Mouse (Mus musculus): ENCODE measurements around the gene Gm5799. TPM values are rescaled to one million over a fixed set of nuclear protein-coding genes. Genes with fewer than 3 reads are reported as not detected.
"Not testable (repeated sequence)": the region's sequence is repeated elsewhere in the genome, so short reads cannot be mapped to it uniquely, and the experiment has no call there.

The Gm5799 gene
- total RNA-seq (2021), result under 1 TPM in 1 of 2 experiments, not detected in 1; 0.93 TPM
- long read RNA-seq, experiment 1, result 0 reads
- long read RNA-seq, experiment 2, partial matches to known transcripts, result 0 of 1 reads
- long read RNA-seq, experiment 2, other reads (novel, unspliced or antisense), result 1 of 1 reads

DNA sequence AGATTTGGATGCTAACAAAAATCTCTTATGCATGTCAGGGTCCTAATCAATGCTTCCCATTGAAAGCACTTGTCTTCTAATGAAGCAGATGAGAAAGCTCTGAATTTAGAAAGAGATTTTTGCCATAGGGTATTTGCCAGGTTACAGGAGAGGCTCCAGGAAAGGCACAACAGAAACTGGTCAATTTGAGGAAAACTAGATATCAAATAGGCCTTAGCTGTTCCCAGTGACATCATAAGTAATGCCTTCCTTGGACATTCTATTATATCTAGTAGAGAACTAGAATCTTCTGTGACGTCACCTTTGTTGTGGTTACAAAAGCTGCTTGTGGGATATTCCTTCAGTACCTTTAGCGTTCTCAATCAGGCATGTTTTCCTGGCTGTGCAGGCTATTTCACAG is at the start of gene Gm5799:
Gene Gm5799, plus strand, starts transcription at position 301 of the 400 bp plus-strand sequence.
- intact Hi-C loops (cut with DNase I); H3K27ac ChIP-seq; DNase-seq (ENCODE audit: extremely low spot score in 1 of 2, low spot score in 2 of 2); H3K4me3 ChIP-seq: not testable (repeated sequence)

DNA sequence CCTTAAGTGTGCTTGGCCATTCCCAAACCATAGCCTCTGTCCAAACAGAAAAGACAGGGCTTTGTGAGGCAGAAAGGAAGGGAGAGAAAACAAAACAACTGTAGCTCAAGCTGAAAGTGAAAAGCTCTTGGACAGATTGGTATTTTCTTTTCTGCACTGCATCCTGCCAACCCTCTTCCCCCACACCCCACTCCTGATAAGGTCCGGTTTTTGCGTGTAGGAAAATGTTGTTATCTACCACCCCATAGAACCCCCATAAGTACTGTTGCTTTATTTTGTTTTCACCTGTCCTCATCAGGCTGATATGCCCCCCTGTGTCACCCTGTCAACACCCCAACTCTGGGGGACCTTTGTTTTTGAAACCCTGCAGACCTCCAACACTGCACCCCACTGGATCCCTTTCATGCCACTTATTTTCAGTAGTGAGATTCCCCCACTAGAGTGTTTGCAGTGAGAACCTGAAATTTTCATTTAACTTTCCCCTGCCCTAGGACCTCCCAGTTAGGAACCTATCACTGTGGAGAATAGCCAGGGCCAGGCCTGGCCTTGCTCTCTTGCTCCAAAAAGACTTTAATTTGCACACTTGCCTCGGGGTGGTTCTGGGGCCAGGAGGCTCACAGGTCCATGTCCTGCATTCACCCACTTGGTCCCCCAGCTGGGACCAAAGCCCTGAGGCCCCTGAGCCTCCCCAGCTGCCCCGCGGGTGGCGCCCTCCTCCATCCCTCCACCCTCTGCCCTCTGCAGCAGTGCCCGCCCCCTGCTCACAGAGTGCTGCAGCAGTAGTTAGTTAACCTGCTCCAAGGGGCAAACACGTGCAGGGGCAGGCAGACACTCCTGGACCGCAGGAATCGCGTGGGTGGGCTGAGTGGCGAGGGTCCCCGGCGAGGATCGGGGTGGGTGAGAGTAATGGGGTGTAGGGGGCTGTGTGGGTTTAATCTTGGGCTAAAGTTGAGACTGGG is 12.0 kb upstream of the Gm5799 start:
- H3K27ac ChIP-seq; DNase-seq (ENCODE audit: extremely low spot score in 1 of 2, low spot score in 2 of 2); H3K4me3 ChIP-seq; intact Hi-C loops (cut with DNase I): not testable (repeated sequence)

DNA sequence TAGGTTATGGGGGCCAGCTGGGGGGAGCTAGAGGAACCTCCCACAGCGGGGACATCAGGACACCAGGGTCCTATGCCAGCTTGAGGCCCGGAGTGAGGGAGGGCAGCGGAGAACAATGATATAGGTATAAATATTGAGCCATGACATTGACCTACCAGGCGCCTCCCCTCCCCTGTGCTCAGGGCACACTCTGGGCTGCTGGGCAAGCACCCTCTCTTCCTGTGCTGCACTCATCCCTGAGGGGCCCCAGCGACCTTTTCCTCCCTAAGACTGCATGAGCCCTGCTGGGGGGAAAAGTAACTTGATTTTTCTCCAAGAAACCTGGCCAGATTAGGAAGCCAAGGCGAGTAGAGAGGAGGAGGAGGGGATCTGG is 11.4 kb upstream of the Gm5799 start:
- H3K4me3 ChIP-seq; intact Hi-C loops (cut with DNase I); H3K27ac ChIP-seq; DNase-seq (ENCODE audit: extremely low spot score in 1 of 2, low spot score in 2 of 2): not testable (repeated sequence)

DNA sequence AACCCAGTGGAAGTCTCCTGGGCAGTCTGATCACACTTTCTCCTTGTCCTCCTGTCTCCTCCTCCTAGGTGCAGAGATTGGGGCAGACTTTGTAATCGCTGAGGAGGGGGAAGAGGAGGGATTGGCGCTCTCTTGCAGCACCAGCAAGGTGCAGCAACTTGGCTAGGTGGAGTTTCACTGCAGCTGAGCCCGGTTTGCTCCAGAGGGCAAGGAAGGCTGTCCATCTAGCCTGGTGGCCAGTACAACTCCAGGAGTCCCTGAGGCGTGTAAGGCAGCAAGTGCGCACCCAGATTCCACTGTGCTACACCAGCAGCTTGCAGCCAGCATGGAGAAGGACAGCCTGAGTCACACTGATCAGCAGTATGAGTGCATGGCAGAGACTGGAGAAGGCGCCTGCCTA is 11.0 kb upstream of the Gm5799 start:
- DNase-seq (ENCODE audit: extremely low spot score in 1 of 2, low spot score in 2 of 2), result peak; percentile 27

DNA sequence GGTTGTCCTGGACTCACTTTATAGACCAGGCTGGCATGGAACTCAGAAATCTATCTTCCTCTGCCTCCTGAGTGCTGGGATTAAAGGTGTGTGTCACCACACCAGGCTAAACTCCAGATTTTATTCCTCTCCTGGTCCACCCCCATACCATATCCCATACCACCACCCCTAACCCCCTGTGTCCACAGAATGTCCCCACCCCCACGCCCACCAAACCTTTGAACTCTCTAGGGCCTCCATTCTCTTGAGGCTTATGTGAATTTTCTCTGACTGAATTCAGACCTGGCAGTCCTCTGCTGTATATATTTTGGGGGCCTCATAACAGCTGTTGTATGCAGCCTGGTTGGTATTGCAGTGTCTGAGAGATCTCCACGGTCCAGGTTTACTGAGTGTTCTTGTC is 5.2 kb upstream of the Gm5799 start:
- intact Hi-C loops (cut with DNase I); H3K4me3 ChIP-seq; DNase-seq (ENCODE audit: extremely low spot score in 1 of 2, low spot score in 2 of 2); H3K27ac ChIP-seq: not testable (repeated sequence)

More for the DNA sequence above, 11.0 kb upstream of the Gm5799 start:
- intact Hi-C loops (cut with DNase I); H3K4me3 ChIP-seq; H3K27ac ChIP-seq: not testable (repeated sequence)

DNA sequence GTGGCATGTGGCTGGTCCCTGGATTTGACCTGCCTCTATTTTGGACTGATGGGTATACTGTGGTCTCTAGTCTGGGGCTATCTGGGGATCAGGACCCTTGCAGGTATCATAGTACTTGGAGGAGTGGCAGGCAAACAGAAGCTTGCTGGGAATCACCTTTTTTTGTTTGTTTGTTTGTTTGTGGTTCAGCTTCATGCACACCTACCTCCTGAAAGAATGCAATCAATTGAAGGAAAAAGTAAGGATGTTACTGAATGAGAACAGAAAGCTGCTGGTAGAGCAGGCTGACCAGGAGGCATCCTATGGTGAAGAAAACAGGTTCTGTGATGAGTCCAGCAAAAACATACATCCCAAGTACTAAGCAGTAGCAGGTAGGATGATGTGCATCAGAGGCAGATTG is 2.9 kb downstream of the Gm5799 start:
- H3K27ac ChIP-seq; H3K4me3 ChIP-seq; DNase-seq (ENCODE audit: extremely low spot score in 1 of 2, low spot score in 2 of 2); intact Hi-C loops (cut with DNase I): not testable (repeated sequence)

DNA sequence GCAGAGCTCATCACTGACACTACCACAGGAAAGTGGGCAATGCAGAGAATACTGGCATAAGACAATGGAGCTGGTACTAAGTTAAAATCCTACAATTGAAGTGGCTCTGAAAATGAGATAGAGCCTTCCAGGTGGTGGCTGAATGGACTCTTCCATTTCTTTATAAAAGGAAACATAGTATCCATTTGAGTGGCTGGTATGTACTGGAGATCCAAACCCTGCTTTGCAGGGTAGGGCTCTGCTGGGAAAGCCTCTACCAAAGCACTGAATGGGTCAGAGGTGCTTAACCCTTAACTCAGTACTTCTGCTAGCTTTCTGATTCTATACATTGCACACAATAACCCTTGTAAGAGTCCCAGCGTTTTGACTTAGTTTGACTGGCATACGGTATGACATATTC is 8.9 kb downstream of the Gm5799 start:
- intact Hi-C loops (cut with DNase I); H3K4me3 ChIP-seq; H3K27ac ChIP-seq; DNase-seq (ENCODE audit: extremely low spot score in 1 of 2, low spot score in 2 of 2): not testable (repeated sequence)

DNA sequence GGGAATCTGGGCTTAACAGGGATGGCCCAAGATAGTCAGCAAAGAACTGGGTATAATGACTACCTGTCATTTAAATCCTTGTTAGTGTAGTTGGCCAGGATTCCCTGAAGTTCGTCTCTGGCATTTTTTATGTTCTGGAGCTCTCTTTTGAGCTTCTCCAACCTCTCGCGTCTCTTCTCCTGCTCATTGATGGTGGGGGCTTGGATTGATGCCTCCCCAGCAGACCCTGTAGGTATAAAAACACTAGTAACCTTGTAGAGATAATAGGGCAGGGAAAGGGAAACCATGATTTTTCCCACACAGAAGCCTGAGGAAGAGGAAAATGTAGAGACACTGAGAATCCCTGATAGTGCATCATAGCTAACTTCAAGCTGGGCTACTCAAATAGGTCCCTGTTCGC is 34.6 kb downstream of the Gm5799 start:
- H3K27ac ChIP-seq; DNase-seq (ENCODE audit: extremely low spot score in 1 of 2, low spot score in 2 of 2); intact Hi-C loops (cut with DNase I); H3K4me3 ChIP-seq: not testable (repeated sequence)

DNA sequence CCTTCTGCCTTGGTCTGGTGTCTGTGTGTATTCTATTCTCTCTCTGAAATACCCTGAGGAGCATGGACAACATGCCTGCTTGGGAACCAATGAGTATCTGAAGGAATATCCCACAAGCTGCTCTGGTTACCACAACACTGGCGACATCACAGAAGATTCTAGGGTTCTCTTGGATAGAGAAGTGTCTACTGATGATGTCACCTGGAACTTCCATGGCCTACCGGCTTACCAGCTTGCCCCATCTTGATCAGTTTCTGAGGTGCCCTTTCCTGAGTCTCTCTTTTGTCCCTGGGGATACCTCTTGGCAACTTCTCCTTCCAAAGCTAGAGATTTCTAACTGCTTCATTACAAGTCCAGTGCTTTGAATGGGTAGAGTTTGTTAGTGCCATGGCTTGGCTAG is 35.7 kb downstream of the Gm5799 start, which contains the start of gene Gm17654:
Gene Gm17654, minus strand, starts transcription at position 101 of the 400 bp plus-strand sequence.
- intact Hi-C loops (cut with DNase I); H3K4me3 ChIP-seq; DNase-seq (ENCODE audit: extremely low spot score in 1 of 2, low spot score in 2 of 2): not testable (repeated sequence)

More for the DNA sequence above, 35.7 kb downstream of the Gm5799 start, which contains the start of gene Gm17654:
- not testable (repeated sequence) for H3K27ac ChIP-seq

Other genes with a start within 250 kb of the Gm5799 start
- not detected for gene Gm8127, start 249.7 kb upstream of the Gm5799 start, total RNA-seq (2021)
- 1 to 10 TPM in 1 of 2 experiments, under 1 TPM in 1; 0.79 to 1.0 TPM for gene 1700001F09Rik, start 195.8 kb upstream of the Gm5799 start, total RNA-seq (2021)
- gene Gm8138, start 127.2 kb upstream of the Gm5799 start, total RNA-seq (2021), result not detected
- not detected for gene Gm17654, start 35.6 kb downstream of the Gm5799 start, total RNA-seq (2021)
- not detected for gene Gm10375, start 64.4 kb downstream of the Gm5799 start, total RNA-seq (2021)
- gene Gm8165, start 133.6 kb downstream of the Gm5799 start, total RNA-seq (2021), result not detected
- 1 to 10 TPM; 1.7 to 1.8 TPM for gene Gm7324, start 154.3 kb downstream of the Gm5799 start, total RNA-seq (2021)
- not detected for gene Gm16506, start 183.9 kb downstream of the Gm5799 start, total RNA-seq (2021)
- gene Gm6526, start 204.3 kb downstream of the Gm5799 start, total RNA-seq (2021), result not detected
- gene Gm8180, start 241.2 kb downstream of the Gm5799 start, total RNA-seq (2021), result not detected

All from left cerebral cortex, adult 2 months (tissue).